ENCODE assay signal across 8 mouse cellular contexts in the genomic region with DNA sequence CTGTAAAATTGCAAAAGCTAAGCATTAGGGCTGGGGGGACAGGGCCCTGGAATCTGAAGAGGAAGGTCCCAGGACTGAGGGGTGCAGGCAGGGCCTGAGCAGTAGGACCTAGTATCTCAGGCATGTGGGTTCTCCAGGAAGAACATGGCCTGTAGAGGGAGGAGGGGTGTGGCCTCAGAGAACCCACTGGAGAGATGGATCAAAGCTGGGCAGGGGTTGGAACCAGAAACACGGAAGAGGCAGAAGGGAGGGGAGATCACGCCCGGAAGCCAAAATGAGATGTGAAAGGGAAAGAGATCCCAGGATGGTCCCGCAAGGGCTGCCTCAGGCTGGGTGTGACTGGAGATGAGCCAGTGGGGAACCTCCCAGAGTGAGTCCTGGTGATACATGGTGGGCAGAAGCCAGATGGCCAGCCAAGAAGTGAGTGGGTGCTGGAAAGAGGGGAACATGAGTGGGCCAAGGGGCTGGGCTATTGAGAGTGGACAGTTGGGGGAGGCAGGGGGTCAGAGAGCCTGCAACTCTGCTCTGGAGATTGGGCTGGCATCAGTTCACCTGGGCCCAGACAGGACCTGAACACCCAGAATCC.
DNase-seq lines count a peak whose midpoint lies in the region; ATAC-seq and TF ChIP-seq lines count a peak whose summit lies in the region.

No protein-coding gene starts in this region.

- no peak for DNase-seq in hindbrain, embryonic 10.5 days (ENCODE audit: low spot score)
- no peak for DNase-seq in hindbrain, embryonic 11.5 days (ENCODE audit: low spot score)
- DNase-seq in ES-CJ7 (ENCODE audit: low read depth, low spot score), result peak; percentile 94
- DNase-seq in embryonic facial prominence, embryonic 14.5 days (ENCODE audit: low spot score), result peak; percentile 43
- DNase-seq in liver, postnatal 0 days, result no peak
- no peak for DNase-seq in cerebellum, postnatal 14 days
- no peak for DNase-seq in layer of hippocampus, postnatal 14 days (ENCODE audit: low spot score in 2 of 2)

- no peaks in the 10 kb centered on the region for H3K9me3 ChIP-seq in hindbrain, embryonic 10.5 days
- no peaks in the 10 kb centered on the region for H3K9me3 ChIP-seq in hindbrain, embryonic 11.5 days (ENCODE audit: control insufficient read depth, low read length)
- H3K9me3 ChIP-seq in embryonic facial prominence, embryonic 14.5 days (ENCODE audit: control insufficient read depth, low read length), result no peaks in the 10 kb centered on the region
- no peaks in the 10 kb centered on the region for H3K9me3 ChIP-seq in liver, postnatal 0 days (ENCODE audit: low read length)

- H3K4me2 ChIP-seq in hindbrain, embryonic 11.5 days (replicated peaks; ENCODE audit: low read depth, low read length), result no peak overlapping the region
- no peak overlapping the region for H3K4me2 ChIP-seq in embryonic facial prominence, embryonic 14.5 days (ENCODE audit: low read depth, low read length)
- peak overlapping the region; percentile 6 for H3K4me2 ChIP-seq in liver, postnatal 0 days (ENCODE audit: low read depth, low read length)

- peak overlapping the region; percentile 74 for H3K27ac ChIP-seq in hindbrain, embryonic 10.5 days
- no peak overlapping the region for H3K27ac ChIP-seq in hindbrain, embryonic 11.5 days (ENCODE audit: low read depth, low read length)
- H3K27ac ChIP-seq in embryonic facial prominence, embryonic 14.5 days (replicated peaks; ENCODE audit: low read depth, low read length), result no peak overlapping the region; the same call in 1 of the 2 replicates
- H3K27ac ChIP-seq in liver, postnatal 0 days (ENCODE audit: low read depth), result peak overlapping the region; percentile 58

- H3K4me1 ChIP-seq in hindbrain, embryonic 10.5 days (replicated peaks), result peaks cover 88% of the 10 kb centered on the region
- H3K4me1 ChIP-seq in hindbrain, embryonic 11.5 days (replicated peaks; ENCODE audit: control insufficient read depth, insufficient read depth, low read length), result peaks cover 14% of the 10 kb centered on the region
- H3K4me1 ChIP-seq in embryonic facial prominence, embryonic 14.5 days (ENCODE audit: control insufficient read depth, insufficient read depth, low read length), result peaks cover 58% of the 10 kb centered on the region
- H3K4me1 ChIP-seq in liver, postnatal 0 days (ENCODE audit: insufficient read depth), result peaks cover 76% of the 10 kb centered on the region

- ATAC-seq in hindbrain, embryonic 11.5 days (ENCODE audit: low FRiP score), result no peak
- ATAC-seq in embryonic facial prominence, embryonic 14.5 days (ENCODE audit: low read depth), result no peak
- ATAC-seq in liver, postnatal 0 days, result peak; percentile 16; the same call in 1 of the 2 replicates
- ATAC-seq in activated CD4-positive, CD25-positive, alpha-beta regulatory T cell, adult 4 months, result no peak

- peak; percentile 48 for TF ChIP-seq CTCF in liver, postnatal 0 days (IDR thresholded peaks at IDR 0.05; ENCODE audit: low read depth)

- 66% methylated on average over 4 of the region's 4 CpGs for WGBS in hindbrain, embryonic 10.5 days
- 72% methylated on average over 4 of the region's 4 CpGs for WGBS in hindbrain, embryonic 11.5 days
- 35% methylated on average over 4 of the region's 4 CpGs for WGBS in embryonic facial prominence, embryonic 14.5 days
- 50% methylated on average over 4 of the region's 4 CpGs for WGBS in liver, postnatal 0 days (ENCODE audit: insufficient replicate concordance)

- peaks cover 11% of the 10 kb centered on the region; the same call in 1 of the 2 replicates for H3K36me3 ChIP-seq in hindbrain, embryonic 10.5 days
- no peaks in the 10 kb centered on the region for H3K36me3 ChIP-seq in hindbrain, embryonic 11.5 days (ENCODE audit: control insufficient read depth, insufficient read depth, low read length)
- H3K36me3 ChIP-seq in embryonic facial prominence, embryonic 14.5 days (ENCODE audit: control insufficient read depth, insufficient read depth, low read length), result no peaks in the 10 kb centered on the region
- H3K36me3 ChIP-seq in liver, postnatal 0 days (replicated peaks; ENCODE audit: insufficient read depth, low read length), result no peaks in the 10 kb centered on the region; the same call in 1 of the 2 replicates

- TF ChIP-seq EP300 in liver, postnatal 0 days (IDR thresholded peaks at IDR 0.05; ENCODE audit: low read depth), result no peak

- no peak overlapping the region for H3K9ac ChIP-seq in hindbrain, embryonic 11.5 days (ENCODE audit: low read depth, low read length)
- no peak overlapping the region for H3K9ac ChIP-seq in embryonic facial prominence, embryonic 14.5 days (ENCODE audit: low read depth, low read length)
- no peak overlapping the region for H3K9ac ChIP-seq in liver, postnatal 0 days (replicated peaks)

- no peaks in the 10 kb centered on the region for H3K27me3 ChIP-seq in hindbrain, embryonic 10.5 days (ENCODE audit: insufficient read depth, poor library complexity, severe bottlenecking)
- H3K27me3 ChIP-seq in hindbrain, embryonic 11.5 days (ENCODE audit: control insufficient read depth, insufficient read depth, low read length), result no peaks in the 10 kb centered on the region
- H3K27me3 ChIP-seq in embryonic facial prominence, embryonic 14.5 days (replicated peaks; ENCODE audit: control insufficient read depth, insufficient read depth, low read length), result no peaks in the 10 kb centered on the region
- no peaks in the 10 kb centered on the region for H3K27me3 ChIP-seq in liver, postnatal 0 days (ENCODE audit: insufficient read depth, low read length)

- H3K4me3 ChIP-seq in hindbrain, embryonic 10.5 days, result no peak overlapping the region
- no peak overlapping the region for H3K4me3 ChIP-seq in hindbrain, embryonic 11.5 days (ENCODE audit: low read depth, low read length)
- no peak overlapping the region for H3K4me3 ChIP-seq in embryonic facial prominence, embryonic 14.5 days (ENCODE audit: low read depth, low read length)
- no peak overlapping the region for H3K4me3 ChIP-seq in liver, postnatal 0 days (ENCODE audit: low read depth, low read length)

Comparison
In these comparisons a context has a peak if more than half of its experiments do, and no peak if none do; other contexts are left out.
1. H3K27ac ChIP-seq: peak in hindbrain, embryonic 10.5 days (single experiment) and liver, postnatal 0 days (single experiment); none in hindbrain, embryonic 11.5 days (single experiment) and embryonic facial prominence, embryonic 14.5 days (single experiment).
2. DNase-seq: peak in ES-CJ7 (single experiment) and embryonic facial prominence, embryonic 14.5 days (single experiment); none in hindbrain, embryonic 10.5 days (single experiment), hindbrain, embryonic 11.5 days (single experiment), liver, postnatal 0 days (single experiment), cerebellum, postnatal 14 days (0 of 2) and layer of hippocampus, postnatal 14 days (0 of 2).